In the genomic region with DNA sequence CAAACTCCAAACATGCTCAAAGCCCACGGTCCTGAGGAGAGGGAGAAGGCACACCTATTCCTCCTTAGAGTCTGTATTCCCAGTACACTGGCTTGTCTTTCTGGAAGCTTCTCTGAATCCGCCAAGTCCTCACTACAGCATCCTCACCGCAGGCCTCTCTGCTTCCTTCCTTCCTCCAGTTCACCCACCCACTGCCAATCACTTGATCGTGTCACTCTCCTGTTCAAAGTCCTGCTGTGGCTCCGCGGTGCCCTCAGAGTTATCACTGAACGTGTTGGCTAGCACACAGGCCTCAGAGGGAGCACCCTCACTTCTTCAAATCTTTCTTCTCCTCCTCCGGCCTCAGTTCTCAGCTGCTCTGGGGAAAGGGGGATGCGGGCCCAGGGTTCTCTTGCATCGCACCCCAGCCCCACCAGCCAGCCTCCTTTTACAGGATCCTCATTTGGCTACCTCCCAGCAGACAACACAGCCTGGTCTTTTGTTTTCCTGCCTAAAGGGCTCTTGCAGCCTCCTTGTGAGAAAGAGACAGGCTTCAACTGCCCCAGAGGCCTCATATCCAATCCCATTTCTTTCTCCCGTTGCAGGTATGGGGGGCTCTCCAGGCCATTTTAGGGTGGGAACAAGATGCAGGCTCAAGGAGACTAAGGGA, we compare ENCODE assay signal across 12 mouse cellular contexts.
DNase-seq lines count a peak whose midpoint lies in the region; ATAC-seq and TF ChIP-seq lines count a peak whose summit lies in the region.
"Had no signal": no experiment of that assay in that cellular context is flagged by ENCODE, and none has a peak within 500 bp of the region (broad histone marks: within the 10 kb centered on the region; RNA-seq: fewer than 3 reads in every experiment).

No protein-coding gene starts in this region.

- ATAC-seq in kidney, postnatal 0 days (replicated peaks; ENCODE audit: low FRiP score, low read depth) = no peak
- ATAC-seq in embryonic facial prominence, embryonic 15.5 days (ENCODE audit: insufficient number of reproducible peaks, low FRiP score, low TSS enrichment, low read depth) = 0 out of 2 replicates have a peak, but pooled peaks have one; percentile 9
- ATAC-seq in hindbrain, postnatal 0 days = no peak
- ATAC-seq in neural tube, embryonic 12.5 days (ENCODE audit: low FRiP score, low read depth) = no peak
- ATAC-seq in megakaryocyte-erythroid progenitor cell, adult 5-6 weeks (replicated peaks; ENCODE audit: low FRiP score, low TSS enrichment, poor library complexity, severe bottlenecking) = no peak
- no peak for ATAC-seq in granulocyte monocyte progenitor cell, adult 5-6 weeks (replicated peaks; ENCODE audit: poor library complexity, severe bottlenecking)

- no peaks in the 10 kb centered on the region for H3K27me3 ChIP-seq in kidney, postnatal 0 days (ENCODE audit: insufficient read depth, low read length)
- H3K27me3 ChIP-seq in embryonic facial prominence, embryonic 15.5 days = no peaks in the 10 kb centered on the region
- H3K27me3 ChIP-seq in hindbrain, postnatal 0 days (ENCODE audit: insufficient read depth, low read length) = no peaks in the 10 kb centered on the region
- no peaks in the 10 kb centered on the region for H3K27me3 ChIP-seq in neural tube, embryonic 12.5 days (replicated peaks)

- peak overlapping the region; percentile 83 for H3K27ac ChIP-seq in kidney, postnatal 0 days
- H3K27ac ChIP-seq in embryonic facial prominence, embryonic 15.5 days (replicated peaks) = no peak overlapping the region; the same call in 1 of the 2 replicates
- peak overlapping the region; percentile 36 for H3K27ac ChIP-seq in hindbrain, postnatal 0 days
- no peak overlapping the region for H3K27ac ChIP-seq in neural tube, embryonic 12.5 days
- H3K27ac ChIP-seq in gastrocnemius, adult 2 months = no peak overlapping the region
- H3K27ac ChIP-seq: macrophage had no signal

- H3K9me3 ChIP-seq in kidney, postnatal 0 days (replicated peaks; ENCODE audit: low read length) = no peaks in the 10 kb centered on the region
- no peaks in the 10 kb centered on the region for H3K9me3 ChIP-seq in embryonic facial prominence, embryonic 15.5 days (replicated peaks)
- no peaks in the 10 kb centered on the region for H3K9me3 ChIP-seq in hindbrain, postnatal 0 days (ENCODE audit: low read length)
- no peaks in the 10 kb centered on the region for H3K9me3 ChIP-seq in neural tube, embryonic 12.5 days

- no peak for TF ChIP-seq CTCF in kidney, postnatal 0 days (IDR thresholded peaks at IDR 0.05; ENCODE audit: low read depth)
- TF ChIP-seq CTCF in hindbrain, postnatal 0 days (IDR thresholded peaks at IDR 0.05; ENCODE audit: low read depth) = no peak
- TF ChIP-seq CTCF in gastrocnemius, adult 2 months (IDR thresholded peaks at IDR 0.05) = no peak

- DNase-seq in kidney, postnatal 0 days (ENCODE audit: low spot score) = no peak
- DNase-seq in kidney, adult 8-10 months = no peak
- DNase-seq in hindbrain, postnatal 0 days (ENCODE audit: low spot score) = no peak
- DNase-seq in gastrocnemius, adult 2 months = no peak
- DNase-seq: heart, postnatal 14 days; layer of hippocampus, postnatal 36 days; thymus, postnatal 25 days had no signal

- no peaks in the 10 kb centered on the region for H3K36me3 ChIP-seq in kidney, postnatal 0 days (ENCODE audit: insufficient read depth, low read length)
- no peaks in the 10 kb centered on the region for H3K36me3 ChIP-seq in embryonic facial prominence, embryonic 15.5 days
- H3K36me3 ChIP-seq in hindbrain, postnatal 0 days (ENCODE audit: insufficient read depth, low read length) = no peaks in the 10 kb centered on the region
- H3K36me3 ChIP-seq in neural tube, embryonic 12.5 days = 0 out of 2 replicates have a peak, but pooled peaks cover 5% of the 10 kb centered on the region

- H3K4me2 ChIP-seq in kidney, postnatal 0 days (ENCODE audit: low read length) = no peak overlapping the region
- no peak overlapping the region for H3K4me2 ChIP-seq in embryonic facial prominence, embryonic 15.5 days (replicated peaks)
- H3K4me2 ChIP-seq in hindbrain, postnatal 0 days (ENCODE audit: low read depth, low read length) = no peak overlapping the region
- H3K4me2 ChIP-seq in neural tube, embryonic 12.5 days (replicated peaks) = no peak overlapping the region

- intact Hi-C loops in gastrocnemius, adult 2 months (cut with DNase I) = no loop called here

- no peak overlapping the region for H3K4me3 ChIP-seq in kidney, postnatal 0 days (replicated peaks; ENCODE audit: low read depth, low read length)
- no peak overlapping the region for H3K4me3 ChIP-seq in embryonic facial prominence, embryonic 15.5 days (replicated peaks)
- H3K4me3 ChIP-seq in hindbrain, postnatal 0 days (ENCODE audit: low read length) = no peak overlapping the region
- no peak overlapping the region for H3K4me3 ChIP-seq in neural tube, embryonic 12.5 days
- no peak overlapping the region for H3K4me3 ChIP-seq in gastrocnemius, adult 2 months

- H3K9ac ChIP-seq in kidney, postnatal 0 days (ENCODE audit: low read depth, low read length) = 0 out of 2 replicates have a peak overlapping the region, but pooled peaks have one; percentile 31
- H3K9ac ChIP-seq in embryonic facial prominence, embryonic 15.5 days = no peak overlapping the region
- no peak overlapping the region; the same call in 1 of the 2 replicates for H3K9ac ChIP-seq in hindbrain, postnatal 0 days (replicated peaks; ENCODE audit: low read length)
- peak overlapping the region; percentile 17 for H3K9ac ChIP-seq in neural tube, embryonic 12.5 days

- WGBS in kidney, postnatal 0 days = 44% methylated on average over 11 of the region's 11 CpGs
- whole genome bisulfite sequencing in embryonic facial prominence, embryonic 15.5 days = 40% methylated on average over 11 of the region's 11 CpGs
- 20% methylated on average over 11 of the region's 11 CpGs for WGBS in hindbrain, postnatal 0 days
- WGBS in neural tube, embryonic 12.5 days = 36% methylated on average over 11 of the region's 11 CpGs

- peaks cover 25% of the 10 kb centered on the region for H3K4me1 ChIP-seq in kidney, postnatal 0 days (replicated peaks; ENCODE audit: insufficient read depth, low read length)
- peaks cover 47% of the 10 kb centered on the region for H3K4me1 ChIP-seq in embryonic facial prominence, embryonic 15.5 days
- H3K4me1 ChIP-seq in hindbrain, postnatal 0 days (ENCODE audit: insufficient read depth, low read length) = peaks cover 23% of the 10 kb centered on the region
- H3K4me1 ChIP-seq in neural tube, embryonic 12.5 days = peaks cover 53% of the 10 kb centered on the region

Comparison
In these comparisons a context has a peak if more than half of its experiments do, and no peak if none do; other contexts are left out.
1. H3K27ac ChIP-seq: peak in kidney, postnatal 0 days (single experiment) and hindbrain, postnatal 0 days (single experiment); none in embryonic facial prominence, embryonic 15.5 days (single experiment), neural tube, embryonic 12.5 days (single experiment) and gastrocnemius, adult 2 months (single experiment).
2. H3K9ac ChIP-seq: peak in kidney, postnatal 0 days (single experiment) and neural tube, embryonic 12.5 days (single experiment); none in embryonic facial prominence, embryonic 15.5 days (single experiment) and hindbrain, postnatal 0 days (single experiment).